Mouse (Mus musculus): ENCODE measurements around the gene Hspa1l.

- TF ChIP-seq POLR2A (IDR thresholded peaks at IDR 0.05; ENCODE audit: low read depth, low read length) (no peak), CTCF (conservative IDR thresholded peaks at IDR 0.05; ENCODE audit: insufficient read depth, insufficient read length, low read depth, low read length) (no peak)
Measured at GRCm38 (mm10) chr17:34941344-34942041, 31.0 kb upstream of the Hspa1l start.

Measured in kidney, adult 2 months (tissue).